Mouse (Mus musculus): Measurements from ENCODE around the gene Jmjd7. TPM values are rescaled to one million over a fixed set of nuclear protein-coding genes. Genes with fewer than 3 reads are reported as not detected.

Jmjd7 gene
- polyA plus RNA-seq, 1 experiment: 13.0 TPM

GRCm38 (mm10) chr2:120058818-120059217, 31.5 kb downstream of the Jmjd7 start:
- Histone ChIP-seq H3K4me3 (replicated peaks; ENCODE audit: control insufficient read depth, low read depth, low read length) (no peak overlapping the region), H3K4me1 (ENCODE audit: control insufficient read depth, insufficient read depth, low read length) (no peaks in the 10 kb centered on the region), H3K27ac (ENCODE audit: control insufficient read depth, insufficient read depth, low read depth, low read length, poor library complexity) (no peak overlapping the region)
- WGBS: 77% methylated on average over 4 of the region's 4 CpGs
- TF ChIP-seq CTCF (IDR thresholded peaks at IDR 0.05; ENCODE audit: control insufficient read depth, insufficient read depth, low read length) (no peak), POLR2A (IDR thresholded peaks at IDR 0.05; ENCODE audit: borderline replicate concordance, control insufficient read depth, low read depth, low read length) (no peak)

- H3K27ac ChIP-seq (ENCODE audit: control insufficient read depth, insufficient read depth, low read depth, low read length, poor library complexity): no peak overlapping the region
- WGBS: 71% methylated on average over 3 of the region's 3 CpGs
- no peaks in the 10 kb centered on the region for H3K4me1 ChIP-seq (ENCODE audit: control insufficient read depth, insufficient read depth, low read length)
- H3K4me3 ChIP-seq (replicated peaks; ENCODE audit: control insufficient read depth, low read depth, low read length): no peak overlapping the region
- TF ChIP-seq POLR2A (IDR thresholded peaks at IDR 0.05; ENCODE audit: borderline replicate concordance, control insufficient read depth, low read depth, low read length) (no peak), CTCF (IDR thresholded peaks at IDR 0.05; ENCODE audit: control insufficient read depth, insufficient read depth, low read length) (no peak)
Measured at GRCm38 (mm10) chr2:120059466-120059865, 32.2 kb downstream of the Jmjd7 start.

GRCm38 (mm10) chr2:120060190-120060589, 32.9 kb downstream of the Jmjd7 start:
- 74% methylated on average over 6 of the region's 6 CpGs for WGBS

GRCm38 (mm10) chr2:120060651-120061050, 33.4 kb downstream of the Jmjd7 start:
- H3K27ac ChIP-seq (ENCODE audit: control insufficient read depth, insufficient read depth, low read depth, low read length, poor library complexity): no peak overlapping the region
- TF ChIP-seq CTCF (IDR thresholded peaks at IDR 0.05; ENCODE audit: control insufficient read depth, insufficient read depth, low read length) (no peak), POLR2A (IDR thresholded peaks at IDR 0.05; ENCODE audit: borderline replicate concordance, control insufficient read depth, low read depth, low read length) (no peak)
- no peak overlapping the region for H3K4me3 ChIP-seq (replicated peaks; ENCODE audit: control insufficient read depth, low read depth, low read length)
- H3K4me1 ChIP-seq (ENCODE audit: control insufficient read depth, insufficient read depth, low read length): no peaks in the 10 kb centered on the region
- 89% methylated on average over 9 of the region's 9 CpGs for WGBS

More at GRCm38 (mm10) chr2:120060190-120060589, 32.9 kb downstream of the Jmjd7 start:
- Histone ChIP-seq H3K4me1 (ENCODE audit: control insufficient read depth, insufficient read depth, low read length) (no peaks in the 10 kb centered on the region), H3K4me3 (replicated peaks; ENCODE audit: control insufficient read depth, low read depth, low read length) (no peak overlapping the region), H3K27ac (ENCODE audit: control insufficient read depth, insufficient read depth, low read depth, low read length, poor library complexity) (no peak overlapping the region)
- no peak for TF ChIP-seq CTCF (IDR thresholded peaks at IDR 0.05; ENCODE audit: control insufficient read depth, insufficient read depth, low read length)
- no peak for TF ChIP-seq POLR2A (IDR thresholded peaks at IDR 0.05; ENCODE audit: borderline replicate concordance, control insufficient read depth, low read depth, low read length)

- H3K4me3 ChIP-seq (replicated peaks; ENCODE audit: control insufficient read depth, low read depth, low read length): no peak overlapping the region
- TF ChIP-seq CTCF (IDR thresholded peaks at IDR 0.05; ENCODE audit: control insufficient read depth, insufficient read depth, low read length) (no peak), POLR2A (IDR thresholded peaks at IDR 0.05; ENCODE audit: borderline replicate concordance, control insufficient read depth, low read depth, low read length) (no peak)
- WGBS: 87% methylated on average over 8 of the region's 8 CpGs
- H3K4me1 ChIP-seq (ENCODE audit: control insufficient read depth, insufficient read depth, low read length): no peaks in the 10 kb centered on the region
- H3K27ac ChIP-seq (ENCODE audit: control insufficient read depth, insufficient read depth, low read depth, low read length, poor library complexity): no peak overlapping the region
Measured at GRCm38 (mm10) chr2:120062248-120062647, 35.0 kb downstream of the Jmjd7 start.

GRCm38 (mm10) chr2:120064639-120065038, 37.4 kb downstream of the Jmjd7 start:
- WGBS: 72% methylated on average over 6 of the region's 6 CpGs
- H3K4me3 ChIP-seq (replicated peaks; ENCODE audit: control insufficient read depth, low read depth, low read length): no peak overlapping the region
- no peak for TF ChIP-seq POLR2A (IDR thresholded peaks at IDR 0.05; ENCODE audit: borderline replicate concordance, control insufficient read depth, low read depth, low read length)
- TF ChIP-seq CTCF (IDR thresholded peaks at IDR 0.05; ENCODE audit: control insufficient read depth, insufficient read depth, low read length): no peak
- H3K27ac ChIP-seq (ENCODE audit: control insufficient read depth, insufficient read depth, low read depth, low read length, poor library complexity): no peak overlapping the region
- H3K4me1 ChIP-seq (ENCODE audit: control insufficient read depth, insufficient read depth, low read length): no peaks in the 10 kb centered on the region

- Histone ChIP-seq H3K4me3 (replicated peaks; ENCODE audit: control insufficient read depth, low read depth, low read length) (no peak overlapping the region), H3K4me1 (ENCODE audit: control insufficient read depth, insufficient read depth, low read length) (no peaks in the 10 kb centered on the region), H3K27ac (ENCODE audit: control insufficient read depth, insufficient read depth, low read depth, low read length, poor library complexity) (no peak overlapping the region)
- TF ChIP-seq POLR2A (IDR thresholded peaks at IDR 0.05; ENCODE audit: borderline replicate concordance, control insufficient read depth, low read depth, low read length): no peak
- TF ChIP-seq CTCF (IDR thresholded peaks at IDR 0.05; ENCODE audit: control insufficient read depth, insufficient read depth, low read length): no peak
- WGBS: 84% methylated on average over 10 of the region's 10 CpGs
Measured at GRCm38 (mm10) chr2:120065243-120065642, 38.0 kb downstream of the Jmjd7 start.

- Histone ChIP-seq H3K4me1 (ENCODE audit: control insufficient read depth, insufficient read depth, low read length) (no peaks in the 10 kb centered on the region), H3K4me3 (replicated peaks; ENCODE audit: control insufficient read depth, low read depth, low read length) (no peak overlapping the region), H3K27ac (ENCODE audit: control insufficient read depth, insufficient read depth, low read depth, low read length, poor library complexity) (no peak overlapping the region)
- WGBS: 70% methylated on average over 3 of the region's 3 CpGs
- TF ChIP-seq POLR2A (IDR thresholded peaks at IDR 0.05; ENCODE audit: borderline replicate concordance, control insufficient read depth, low read depth, low read length): no peak
- no peak for TF ChIP-seq CTCF (IDR thresholded peaks at IDR 0.05; ENCODE audit: control insufficient read depth, insufficient read depth, low read length)
Measured at GRCm38 (mm10) chr2:120066224-120066623, 38.9 kb downstream of the Jmjd7 start.
